Mouse (Mus musculus) ES-E14 (cell line): ENCODE data around the gene Twnk. TPM values are rescaled to one million over a fixed set of nuclear protein-coding genes. Genes with fewer than 3 reads are reported as not detected.

ENCODE experiments used
- DNase-seq: peaks from one replicate; pipeline ENCODE4 v3.0.0-alpha.2; 2013; ENCODE audit warnings: low read depth, low spot score
- H3K27ac ChIP-seq: 2 replicates; pipeline ENCODE4 v1.5.1; 2012; ENCODE audit warnings: low read depth, mild to moderate bottlenecking, low read length, moderate library complexity, mixed read lengths; ENCODE audit not compliant: poor library complexity, insufficient read depth, severe bottlenecking
- H3K36me3 ChIP-seq: 2 replicates; pipeline ENCODE4 v1.6.1; 2012; ENCODE audit warnings: mild to moderate bottlenecking, low read length, moderate library complexity, mixed read lengths; ENCODE audit not compliant: control insufficient read depth, poor library complexity, insufficient read depth, severe bottlenecking
- H3K4me1 ChIP-seq, 2 experiments: fragments of 150-350 bp in 1 of 2; sonication (generic) in 1 of 2; 2 replicates each; pipeline ENCODE4 v1.6.1; 2012; ENCODE audit warnings: low read length in 2 of 2, mild to moderate bottlenecking in 1 of 2, mixed read lengths in 1 of 2; ENCODE audit not compliant: control insufficient read depth in 2 of 2, insufficient read depth in 2 of 2, poor library complexity in 1 of 2
- H3K4me3 ChIP-seq, 2 experiments: fragments of 150-350 bp in 1 of 2; sonication (generic) in 1 of 2; 2 replicates each; pipeline ENCODE4 v1.5.1; 2012; ENCODE audit warnings: low read length in 2 of 2, low read depth in 1 of 2, mild to moderate bottlenecking in 1 of 2, mixed read lengths in 1 of 2; ENCODE audit not compliant: insufficient read depth in 1 of 2, poor library complexity in 1 of 2, severe bottlenecking in 1 of 2
- H3K9ac ChIP-seq: 2 replicates; pipeline ENCODE4 v1.6.1; 2012; ENCODE audit warnings: low read depth, mild to moderate bottlenecking, low read length, mixed read lengths; ENCODE audit not compliant: poor library complexity, insufficient read depth, severe bottlenecking
- H3K9me3 ChIP-seq: fragments of 150-350 bp; sonication (generic); 2 replicates; pipeline ENCODE4 v1.6.1; 2012; ENCODE audit warnings: low read depth, mild to moderate bottlenecking, low read length; ENCODE audit not compliant: control insufficient read depth, insufficient read depth
- CHD2 ChIP-seq: IDR thresholded peaks from 2 replicates; pipeline ENCODE4 v1.6.1; 2014; ENCODE audit warnings: mild to moderate bottlenecking, low read depth, low read length, inconsistent platforms
- HCFC1 ChIP-seq: IDR thresholded peaks from 2 replicates; pipeline ENCODE4 v1.6.1; 2012; ENCODE audit warnings: low read length, inconsistent platforms, borderline replicate concordance; ENCODE audit not compliant: insufficient read depth
- MAFK ChIP-seq: IDR thresholded peaks from 2 replicates; pipeline ENCODE4 v1.6.1; 2014; ENCODE audit warnings: mild to moderate bottlenecking, low read depth, low read length, inconsistent platforms; ENCODE audit not compliant: insufficient read depth
- ZC3H11A ChIP-seq: IDR thresholded peaks from 2 replicates; pipeline ENCODE4 v1.6.1; 2012; ENCODE audit warnings: low read depth, mild to moderate bottlenecking, inconsistent platforms, low read length, borderline replicate concordance
- ZNF384 ChIP-seq: IDR thresholded peaks from 2 replicates; pipeline ENCODE4 v1.6.1; 2012; ENCODE audit warnings: low read depth, low read length, inconsistent platforms
- in situ Hi-C, 2 experiments: fragments of 600-800 bp; cut with MboI; formaldehyde crosslinking; loops; one replicate each; pipeline ENCODE4 v1.15.1; 2025; ENCODE audit warnings: low sequenced_read_pairs in 2 of 2, inconsistent platforms in 1 of 2; ENCODE audit not compliant: unreplicated experiment in 2 of 2
- total RNA-seq: library from RNA; depleted of rRNA; stranded (reverse); fragments of 300-350 nt; gene quantifications from 2 replicates; pipeline ENCODE4 v1.2.3, GENCODE M21; 2012

Gene Twnk
- total RNA-seq, 1 experiment = 28.5 TPM

GRCm38 (mm10) chr19:44985159-44985988 lies 20.1 kb upstream of the Twnk start:
- H3K9me3 ChIP-seq = no peaks in the 10 kb centered on the region
- no peak for DNase-seq
- H3K36me3 ChIP-seq = peaks cover 6% of the 10 kb centered on the region; the same call in 1 of the 2 replicates
- no peak overlapping the region for H3K27ac ChIP-seq
- H3K4me1 ChIP-seq = peaks cover 1 to 8% of the 10 kb centered on the region in 2 experiments; a peak in 3 of 4 replicates
- H3K4me3 ChIP-seq = no peak overlapping the region
- no peak overlapping the region for H3K9ac ChIP-seq
- TF ChIP-seq ZNF384 (no peak), ZC3H11A (no peak), MAFK (no peak), CHD2 (no peak), HCFC1 (no peak)
- in situ Hi-C loops = no loop called here

- in situ Hi-C loops = no loop called here
- Histone ChIP-seq H3K4me3 (no peak overlapping the region), H3K4me1 (peaks cover 6 to 22% of the 10 kb centered on the region in 2 experiments), H3K9ac (no peak overlapping the region), H3K9me3 (no peaks in the 10 kb centered on the region), H3K27ac (no peak overlapping the region), H3K36me3 (no peaks in the 10 kb centered on the region)
- DNase-seq = no peak
- no peak for TF ChIP-seq ZC3H11A
- TF ChIP-seq MAFK = no peak
- no peak for TF ChIP-seq HCFC1
- TF ChIP-seq ZNF384 = no peak
- no peak for TF ChIP-seq CHD2
Observed at GRCm38 (mm10) chr19:44987004-44987403, 18.5 kb upstream of the Twnk start.

- Histone ChIP-seq H3K9ac (no peak overlapping the region), H3K4me1 (peaks cover 6 to 30% of the 10 kb centered on the region in 2 experiments), H3K27ac (no peak overlapping the region), H3K36me3 (no peaks in the 10 kb centered on the region), H3K9me3 (no peaks in the 10 kb centered on the region), H3K4me3 (no peak overlapping the region)
- in situ Hi-C loops = no loop called here
- TF ChIP-seq MAFK (no peak), ZC3H11A (no peak), HCFC1 (no peak), ZNF384 (no peak), CHD2 (no peak)
- DNase-seq = no peak
Observed at GRCm38 (mm10) chr19:44987851-44988250, 17.6 kb upstream of the Twnk start.

- in situ Hi-C loops = no loop called here
- no peak overlapping the region for H3K4me3 ChIP-seq
Observed at GRCm38 (mm10) chr19:44988321-44988720, 17.1 kb upstream of the Twnk start.

More at GRCm38 (mm10) chr19:44988321-44988720, 17.1 kb upstream of the Twnk start:
- Histone ChIP-seq H3K27ac (no peak overlapping the region), H3K9ac (no peak overlapping the region), H3K9me3 (no peaks in the 10 kb centered on the region), H3K4me1 (peaks cover 6 to 30% of the 10 kb centered on the region in 2 experiments), H3K36me3 (no peaks in the 10 kb centered on the region)
- no peak for TF ChIP-seq ZC3H11A
- TF ChIP-seq MAFK = no peak
- TF ChIP-seq HCFC1 = no peak
- no peak for TF ChIP-seq ZNF384
- no peak for TF ChIP-seq CHD2
- no peak for DNase-seq
